Mouse (Mus musculus) neutrophil, adult 5-6 weeks (primary cell): ENCODE results near the gene Ucn3. TPM values are rescaled to one million over a fixed set of nuclear protein-coding genes. Genes with fewer than 3 reads are reported as not detected.
A peak's percentile ranks its signal among the peaks of the same experiment; 100 is the strongest.

ENCODE experiments used
- ATAC-seq: fragments of 151-379, 151-347 bp; 2 replicates; pipeline ENCODE4 v1.8.0; 2017; ENCODE audit warnings: mild to moderate bottlenecking, moderate TSS enrichment; ENCODE audit not compliant: insufficient number of reproducible peaks, poor library complexity, low FRiP score, severe bottlenecking; ENCODE audit errors: extremely low read depth
- total RNA-seq: library from RNA; stranded (forward); fragments of 200-1000 nt; gene quantifications from 2 replicates; pipeline ENCODE4 v1.2.3, GENCODE M21; 2017

Gene Ucn3
- total RNA-seq, 1 experiment from 2014 or later = not detected

DNA sequence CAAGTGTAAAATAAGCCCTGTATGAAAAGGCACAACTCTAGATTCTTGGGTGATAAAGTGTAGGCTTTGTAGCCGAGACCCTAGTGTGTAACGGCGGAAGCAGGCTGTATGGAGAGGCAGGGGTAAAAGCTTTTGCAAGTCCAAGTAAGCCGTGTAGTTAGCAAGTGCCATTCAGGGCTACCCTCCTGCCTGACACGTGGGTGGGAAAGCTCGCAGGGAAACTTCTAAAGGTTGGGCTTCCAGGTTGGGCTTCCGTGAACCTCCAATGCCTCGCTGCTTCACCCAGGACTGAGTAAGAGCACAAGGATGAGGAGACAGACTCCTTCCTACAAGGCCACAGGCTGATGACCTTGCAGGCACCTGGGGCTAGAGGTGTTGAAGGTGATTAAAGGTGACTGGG, 50.6 kb downstream of the Ucn3 start:
- ATAC-seq = no peak

DNA sequence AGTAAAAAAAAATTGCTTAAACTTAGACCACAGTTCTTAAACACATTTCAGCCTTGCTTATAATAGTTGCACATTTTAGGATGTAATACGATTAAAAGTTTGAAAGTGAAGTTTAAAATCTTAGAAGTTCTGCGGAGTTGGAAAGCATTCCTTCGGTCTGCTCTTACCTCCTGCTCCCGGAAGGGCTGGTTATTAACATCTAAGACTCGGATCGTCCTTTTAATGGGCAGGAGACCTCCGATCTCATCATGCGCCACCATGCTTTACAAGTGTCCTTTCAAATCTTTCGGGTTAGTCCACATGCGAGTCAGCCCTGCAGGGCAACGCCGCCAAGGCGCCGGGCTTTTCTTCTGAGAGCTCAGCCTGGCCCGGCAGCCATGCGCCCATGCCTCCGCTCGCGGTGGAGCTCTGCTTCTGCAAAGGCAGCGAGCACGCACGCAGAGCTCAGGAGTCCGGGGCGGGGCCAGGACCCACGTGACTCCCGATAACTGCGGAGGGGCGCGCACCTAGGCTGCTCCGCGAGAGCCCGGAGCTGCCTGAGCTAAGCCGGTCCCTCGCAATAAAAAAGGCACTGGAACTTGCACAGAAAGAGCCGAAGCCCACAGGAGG, 51.9 kb downstream of the Ucn3 start:
- ATAC-seq = peak; percentile 89

DNA sequence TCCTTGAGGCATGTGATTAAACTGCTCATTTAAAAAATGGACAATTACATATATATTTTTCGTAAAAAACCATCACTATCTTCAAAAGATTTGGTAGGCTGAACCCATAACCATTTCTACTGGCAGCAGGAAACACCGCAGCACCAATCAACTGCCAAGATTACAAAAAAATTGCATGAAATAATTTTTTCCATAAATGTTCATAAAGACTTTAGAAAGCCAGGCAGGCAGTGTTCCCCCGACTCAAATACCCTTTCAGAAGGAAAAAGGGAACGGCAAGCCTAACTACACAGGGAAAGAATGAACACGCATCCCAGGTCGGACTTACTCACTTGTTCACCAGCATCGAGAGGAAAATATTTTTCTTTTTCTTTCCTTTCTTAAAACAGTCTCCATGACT, 52.5 kb downstream of the Ucn3 start:
- no peak for ATAC-seq

DNA sequence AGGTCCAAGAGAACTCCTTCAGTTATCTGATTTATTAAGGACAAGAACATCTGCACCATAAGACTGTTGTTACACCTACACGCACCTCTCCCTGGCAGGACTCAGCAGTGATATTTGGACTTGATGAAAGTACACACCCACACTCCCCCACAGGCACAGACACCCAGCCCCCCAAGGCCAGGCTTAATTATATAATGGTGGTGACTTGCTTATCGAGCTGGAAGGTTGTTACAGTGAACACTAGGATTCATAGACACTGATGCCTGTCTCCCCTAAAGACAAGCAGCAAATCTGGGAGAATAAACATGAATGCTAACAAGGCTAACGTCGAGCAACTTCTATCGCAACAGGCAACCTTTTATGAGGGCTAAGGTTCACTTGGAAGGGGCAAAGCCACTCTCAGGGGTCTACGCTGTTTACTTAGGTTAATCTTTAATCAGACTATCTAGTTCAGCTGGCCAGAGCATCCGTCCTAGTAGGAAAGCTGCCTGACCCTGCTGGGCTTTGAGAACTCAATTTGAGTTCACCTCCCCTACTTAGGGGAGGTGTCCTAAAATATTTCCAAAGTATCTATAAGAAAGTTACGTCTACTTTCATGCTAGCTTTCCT, 53.6 kb downstream of the Ucn3 start:
- no peak for ATAC-seq

Other genes starting within 250 kb of the Ucn3 start
- 14.0 and 15.9 TPM in 2 replicates for gene Calml3, start 141.0 kb downstream of the Ucn3 start, total RNA-seq
- gene Calm4, start 107.6 kb downstream of the Ucn3 start, total RNA-seq = not detected in 2 replicates
- gene Calm5, start 91.2 kb downstream of the Ucn3 start, total RNA-seq = not detected in 2 replicates
- gene Net1, start 27.1 kb downstream of the Ucn3 start, total RNA-seq = 32.8 and 40.9 TPM in 2 replicates
- gene Tubal3, start 27.1 kb downstream of the Ucn3 start, total RNA-seq = not detected in 2 replicates
- not detected in 2 replicates for gene Akr1c14, start 103.7 kb upstream of the Ucn3 start, total RNA-seq
- gene Akr1c18, start 205.3 kb upstream of the Ucn3 start, total RNA-seq = not detected in 2 replicates
- gene Akr1c13, start 245.8 kb upstream of the Ucn3 start, total RNA-seq = 0.93 and 1.8 TPM in 2 replicates